Mouse (Mus musculus): ENCODE results near the gene Nfib. TPM values are rescaled to one million over a fixed set of nuclear protein-coding genes. Genes with fewer than 3 reads are reported as not detected.
A peak's percentile ranks its signal among the peaks of the same experiment; 100 is the strongest.

Gene Nfib
- polyA plus RNA-seq, 1 experiment: 48.1 TPM

GRCm38 (mm10) chr4:82433926-82434705, 271.4 kb downstream of the Nfib start:
- no peak for TF ChIP-seq CTCF (IDR thresholded peaks at IDR 0.05; ENCODE audit: insufficient read depth, low read length)
- no peak for TF ChIP-seq POLR2A (IDR thresholded peaks at IDR 0.05; ENCODE audit: borderline replicate concordance, extremely low read depth, low read depth, low read length)
- Histone ChIP-seq H3K4me1 (ENCODE audit: control insufficient read depth, insufficient read depth, low read length) (peaks cover 33% of the 10 kb centered on the region), H3K4me3 (replicated peaks; ENCODE audit: extremely low read depth, low read depth, low read length) (peak overlapping the region; percentile 24)
- WGBS: 30% methylated on average over 13 of the region's 13 CpGs
- DNase-seq: no peak

- Histone ChIP-seq H3K4me1 (ENCODE audit: control insufficient read depth, insufficient read depth, low read length) (peaks cover 38% of the 10 kb centered on the region), H3K4me3 (replicated peaks; ENCODE audit: extremely low read depth, low read depth, low read length) (no peak overlapping the region)
- TF ChIP-seq CTCF (IDR thresholded peaks at IDR 0.05; ENCODE audit: insufficient read depth, low read length) (no peak), POLR2A (IDR thresholded peaks at IDR 0.05; ENCODE audit: borderline replicate concordance, extremely low read depth, low read depth, low read length) (no peak)
- WGBS: 57% methylated on average over 8 of the region's 8 CpGs
- DNase-seq: no peak
Measured at GRCm38 (mm10) chr4:82431831-82432230, 273.7 kb downstream of the Nfib start.

- Histone ChIP-seq H3K4me1 (ENCODE audit: control insufficient read depth, insufficient read depth, low read length) (peaks cover 35% of the 10 kb centered on the region), H3K4me3 (replicated peaks; ENCODE audit: extremely low read depth, low read depth, low read length) (no peak overlapping the region)
- DNase-seq: no peak
- 72% methylated on average over 3 of the region's 3 CpGs for WGBS
- TF ChIP-seq POLR2A (IDR thresholded peaks at IDR 0.05; ENCODE audit: borderline replicate concordance, extremely low read depth, low read depth, low read length) (no peak), CTCF (IDR thresholded peaks at IDR 0.05; ENCODE audit: insufficient read depth, low read length) (no peak)
Measured at GRCm38 (mm10) chr4:82430802-82431201, 274.7 kb downstream of the Nfib start.

GRCm38 (mm10) chr4:82426224-82426623, 279.3 kb downstream of the Nfib start:
- WGBS: 58% methylated on average over 4 of the region's 4 CpGs
- Histone ChIP-seq H3K4me1 (ENCODE audit: control insufficient read depth, insufficient read depth, low read length) (peaks cover 17% of the 10 kb centered on the region), H3K4me3 (replicated peaks; ENCODE audit: extremely low read depth, low read depth, low read length) (no peak overlapping the region)
- DNase-seq: no peak
- no peak for TF ChIP-seq CTCF (IDR thresholded peaks at IDR 0.05; ENCODE audit: insufficient read depth, low read length)
- TF ChIP-seq POLR2A (IDR thresholded peaks at IDR 0.05; ENCODE audit: borderline replicate concordance, extremely low read depth, low read depth, low read length): no peak

GRCm38 (mm10) chr4:82418241-82418640, 287.3 kb downstream of the Nfib start:
- no peak for DNase-seq
- no peak overlapping the region for H3K4me3 ChIP-seq (replicated peaks; ENCODE audit: extremely low read depth, low read depth, low read length)
- peaks cover 20% of the 10 kb centered on the region for H3K4me1 ChIP-seq (ENCODE audit: control insufficient read depth, insufficient read depth, low read length)
- WGBS: 27% methylated on average over 4 of the region's 4 CpGs
- TF ChIP-seq POLR2A (IDR thresholded peaks at IDR 0.05; ENCODE audit: borderline replicate concordance, extremely low read depth, low read depth, low read length): no peak
- no peak for TF ChIP-seq CTCF (IDR thresholded peaks at IDR 0.05; ENCODE audit: insufficient read depth, low read length)

DNA sequence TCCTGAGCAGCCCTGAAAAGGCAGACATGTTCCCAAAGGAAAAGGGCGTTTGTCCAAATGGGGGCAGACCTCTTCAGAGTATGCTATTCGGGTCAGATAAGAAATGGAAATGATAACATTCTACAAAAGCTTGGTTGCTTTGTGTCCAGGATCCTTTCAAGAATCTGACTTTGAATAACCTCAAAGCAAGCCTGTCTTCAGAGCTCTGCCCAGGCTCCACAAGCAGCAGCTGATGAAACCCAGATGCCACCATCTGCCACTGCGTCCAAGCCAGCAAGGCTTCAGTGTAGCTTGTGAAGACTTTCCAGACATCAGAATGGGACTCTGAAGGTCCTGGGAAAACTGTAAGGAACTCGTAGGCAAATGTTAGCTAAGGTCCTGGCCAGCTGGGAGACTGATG, 289.7 kb downstream of the Nfib start:
- no peak overlapping the region for H3K4me3 ChIP-seq (replicated peaks; ENCODE audit: extremely low read depth, low read depth, low read length)
- 43% methylated on average over 4 of the region's 4 CpGs for WGBS
- no peak for TF ChIP-seq CTCF (IDR thresholded peaks at IDR 0.05; ENCODE audit: insufficient read depth, low read length)
- no peak for TF ChIP-seq POLR2A (IDR thresholded peaks at IDR 0.05; ENCODE audit: borderline replicate concordance, extremely low read depth, low read depth, low read length)
- DNase-seq: no peak
- peaks cover 30% of the 10 kb centered on the region for H3K4me1 ChIP-seq (ENCODE audit: control insufficient read depth, insufficient read depth, low read length)

- DNase-seq: no peak
- TF ChIP-seq CTCF (IDR thresholded peaks at IDR 0.05; ENCODE audit: insufficient read depth, low read length) (no peak), POLR2A (IDR thresholded peaks at IDR 0.05; ENCODE audit: borderline replicate concordance, extremely low read depth, low read depth, low read length) (no peak)
- 65% methylated on average over 7 of the region's 7 CpGs for WGBS
- H3K4me3 ChIP-seq (replicated peaks; ENCODE audit: extremely low read depth, low read depth, low read length): no peak overlapping the region
- H3K4me1 ChIP-seq (ENCODE audit: control insufficient read depth, insufficient read depth, low read length): peaks cover 30% of the 10 kb centered on the region
Measured at GRCm38 (mm10) chr4:82412651-82413050, 292.9 kb downstream of the Nfib start.

- H3K4me1 ChIP-seq (ENCODE audit: control insufficient read depth, insufficient read depth, low read length): peaks cover 30% of the 10 kb centered on the region
- 20% methylated on average over 5 of the region's 5 CpGs for WGBS
Measured at GRCm38 (mm10) chr4:82411965-82412364, 293.6 kb downstream of the Nfib start.

DNA sequence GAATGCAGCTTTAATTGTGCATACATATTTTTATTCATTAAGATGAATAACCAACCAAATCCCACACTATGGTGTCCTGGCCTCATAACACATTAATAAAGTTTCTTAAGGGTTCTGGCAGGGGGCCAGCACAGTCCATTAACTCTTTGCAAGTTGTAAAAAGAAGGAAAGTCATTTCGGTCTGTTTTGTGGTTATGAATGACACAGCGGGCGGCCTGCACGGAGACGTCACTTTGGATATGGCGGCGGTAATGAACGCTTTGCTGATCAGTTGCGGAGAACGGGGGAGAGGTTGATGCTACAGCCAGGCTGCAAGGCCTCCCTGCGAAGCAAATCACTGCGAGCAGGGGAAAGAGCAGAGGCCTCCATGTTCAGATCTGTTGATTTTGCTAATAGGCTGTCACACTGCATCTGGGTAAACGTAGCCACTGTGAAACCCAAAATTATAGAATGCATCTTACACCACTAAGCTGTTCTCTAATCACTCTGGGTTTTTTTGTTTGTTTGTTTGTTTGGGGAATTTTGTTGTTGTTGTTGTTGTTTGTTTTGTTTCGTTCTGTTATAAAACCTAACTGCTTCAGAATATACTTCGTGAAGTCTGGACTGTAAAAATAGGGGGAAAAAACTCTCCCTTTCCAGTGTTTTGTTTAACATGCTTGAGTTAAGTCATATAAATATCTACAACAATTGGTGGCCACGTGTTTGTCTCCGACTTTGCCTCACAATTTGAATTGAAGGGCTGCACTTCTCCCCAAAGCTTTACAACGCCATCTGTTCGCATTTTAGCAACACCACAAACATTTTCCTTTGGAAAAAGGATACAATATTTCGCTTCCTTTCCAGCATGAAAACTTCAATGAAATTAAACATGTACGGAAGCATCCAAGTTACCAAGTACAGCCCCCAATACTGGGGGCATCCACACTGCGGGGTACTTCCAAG, 296.8 kb downstream of the Nfib start:
- WGBS: 66% methylated on average over 22 of the region's 22 CpGs

More at GRCm38 (mm10) chr4:82411965-82412364, 293.6 kb downstream of the Nfib start:
- H3K4me3 ChIP-seq (replicated peaks; ENCODE audit: extremely low read depth, low read depth, low read length): no peak overlapping the region
- no peak for DNase-seq
- TF ChIP-seq POLR2A (IDR thresholded peaks at IDR 0.05; ENCODE audit: borderline replicate concordance, extremely low read depth, low read depth, low read length) (no peak), CTCF (IDR thresholded peaks at IDR 0.05; ENCODE audit: insufficient read depth, low read length) (no peak)

More for the DNA sequence above, 296.8 kb downstream of the Nfib start:
- H3K4me3 ChIP-seq (replicated peaks; ENCODE audit: extremely low read depth, low read depth, low read length): no peak overlapping the region
- TF ChIP-seq CTCF (IDR thresholded peaks at IDR 0.05; ENCODE audit: insufficient read depth, low read length) (no peak), POLR2A (IDR thresholded peaks at IDR 0.05; ENCODE audit: borderline replicate concordance, extremely low read depth, low read depth, low read length) (no peak)
- no peak for DNase-seq
- H3K4me1 ChIP-seq (ENCODE audit: control insufficient read depth, insufficient read depth, low read length): peaks cover 30% of the 10 kb centered on the region

Data from lung, adult 2 months (tissue).